Mouse (Mus musculus) spleen, adult 10 weeks (tissue): Measurements from ENCODE around the gene Kcnt1. TPM values are rescaled to one million over a fixed set of nuclear protein-coding genes. Genes with fewer than 3 reads are reported as not detected.

Experiments
- polyA plus RNA-seq: library from polyadenylated mRNA; stranded (reverse); fragments of 350-450 nt; fragmentation: Illumina TruSeq; extraction: RNeasy Lipid Tissue Mini Kit (QIAGEN cat#74804); gene quantifications from one replicate; pipeline ENCODE4 v1.2.3, GENCODE M21; 2015; ENCODE audit warnings: low replicate concordance; ENCODE audit not compliant: insufficient read depth

The Kcnt1 gene
- polyA plus RNA-seq, result not detected

GRCm38 (mm10) chr2:25863337-25864131, at the start of gene Kcnt1:
Gene Kcnt1, plus strand, starts transcription at chr2:25863734.

GRCm38 (mm10) chr2:25815748-25816147, 47.8 kb upstream of the Kcnt1 start, which contains the start of gene Glt6d1:
Gene Glt6d1, minus strand, starts transcription at chr2:25815848.

GRCm38 (mm10) chr2:25822806-25823205, 40.7 kb upstream of the Kcnt1 start, which contains the start of gene Lcn9:
Gene Lcn9, plus strand, starts transcription at chr2:25823153.

GRCm38 (mm10) chr2:25847226-25847625, 16.3 kb upstream of the Kcnt1 start, which contains the start of gene Sohlh1:
Gene Sohlh1, minus strand, starts transcription at chr2:25847248.

Other genes with a start within 250 kb of the Kcnt1 start
- gene Ccdc183, start 246.1 kb upstream of the Kcnt1 start, polyA plus RNA-seq, result not detected
- gene Tmem141, start 241.7 kb upstream of the Kcnt1 start, polyA plus RNA-seq, result 14.0 TPM
- gene Fcna, start 235.7 kb upstream of the Kcnt1 start, polyA plus RNA-seq, result 205 TPM
- gene Lcn8, start 210.6 kb upstream of the Kcnt1 start, polyA plus RNA-seq, result not detected
- not detected for gene Lcn5, start 205.8 kb upstream of the Kcnt1 start, polyA plus RNA-seq
- not detected for gene Lcn6, start 186.9 kb upstream of the Kcnt1 start, polyA plus RNA-seq
- not detected for gene Lcn10, start 181.0 kb upstream of the Kcnt1 start, polyA plus RNA-seq
- gene Obp2a, start 163.7 kb upstream of the Kcnt1 start, polyA plus RNA-seq, result not detected
- 11.3 TPM for gene Bmyc, start 157.0 kb upstream of the Kcnt1 start, polyA plus RNA-seq
- gene Obp2b, start 126.7 kb upstream of the Kcnt1 start, polyA plus RNA-seq, result not detected
- not detected for gene Lcn3, start 98.2 kb upstream of the Kcnt1 start, polyA plus RNA-seq
- gene Lcn11, start 86.7 kb upstream of the Kcnt1 start, polyA plus RNA-seq, result not detected
- not detected for gene Gm13539, start 81.5 kb upstream of the Kcnt1 start, polyA plus RNA-seq
- not detected for gene Glt6d1, start 47.9 kb upstream of the Kcnt1 start, polyA plus RNA-seq
- not detected for gene Lcn9, start 40.6 kb upstream of the Kcnt1 start, polyA plus RNA-seq
- gene Sohlh1, start 16.5 kb upstream of the Kcnt1 start, polyA plus RNA-seq, result not detected
- gene Camsap1, start 119.5 kb downstream of the Kcnt1 start, polyA plus RNA-seq, result 12.6 TPM
- 55.9 TPM for gene Ubac1, start 158.0 kb downstream of the Kcnt1 start, polyA plus RNA-seq